Mouse (Mus musculus) cerebellum, adult 9-11 months (tissue): ENCODE measurements around the gene Nras.

Experiments
- DNase-seq: peaks from one replicate; pipeline ENCODE4 v3.0.0; 2022

Nras gene

GRCm38 (mm10) chr3:103099667-103100066, 41.6 kb downstream of the Nras start:
- DNase-seq = no peak

DNA sequence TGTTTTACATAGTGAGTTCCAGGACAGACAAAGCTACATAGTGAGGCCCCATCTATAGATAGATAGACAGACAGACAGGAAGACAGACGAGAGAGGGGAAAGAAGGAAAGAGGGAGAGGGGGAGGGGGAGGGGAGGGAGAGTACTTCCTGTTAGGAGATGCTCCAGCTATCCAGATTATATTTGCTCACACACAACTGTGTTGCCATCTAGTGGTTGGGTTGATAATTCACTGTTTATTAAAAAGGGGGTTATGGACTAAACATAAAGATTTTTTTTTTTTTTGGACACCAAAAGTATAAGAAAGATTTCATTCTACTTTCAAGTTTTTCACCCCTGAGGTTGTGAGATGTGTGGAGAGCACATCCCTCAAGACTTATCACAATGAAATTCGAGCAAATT, 42.6 kb downstream of the Nras start:
- no peak for DNase-seq

- no peak for DNase-seq
Measured at GRCm38 (mm10) chr3:103101194-103101593, 43.1 kb downstream of the Nras start.

- no peak for DNase-seq
Measured at GRCm38 (mm10) chr3:103101909-103102308, 43.8 kb downstream of the Nras start.

DNA sequence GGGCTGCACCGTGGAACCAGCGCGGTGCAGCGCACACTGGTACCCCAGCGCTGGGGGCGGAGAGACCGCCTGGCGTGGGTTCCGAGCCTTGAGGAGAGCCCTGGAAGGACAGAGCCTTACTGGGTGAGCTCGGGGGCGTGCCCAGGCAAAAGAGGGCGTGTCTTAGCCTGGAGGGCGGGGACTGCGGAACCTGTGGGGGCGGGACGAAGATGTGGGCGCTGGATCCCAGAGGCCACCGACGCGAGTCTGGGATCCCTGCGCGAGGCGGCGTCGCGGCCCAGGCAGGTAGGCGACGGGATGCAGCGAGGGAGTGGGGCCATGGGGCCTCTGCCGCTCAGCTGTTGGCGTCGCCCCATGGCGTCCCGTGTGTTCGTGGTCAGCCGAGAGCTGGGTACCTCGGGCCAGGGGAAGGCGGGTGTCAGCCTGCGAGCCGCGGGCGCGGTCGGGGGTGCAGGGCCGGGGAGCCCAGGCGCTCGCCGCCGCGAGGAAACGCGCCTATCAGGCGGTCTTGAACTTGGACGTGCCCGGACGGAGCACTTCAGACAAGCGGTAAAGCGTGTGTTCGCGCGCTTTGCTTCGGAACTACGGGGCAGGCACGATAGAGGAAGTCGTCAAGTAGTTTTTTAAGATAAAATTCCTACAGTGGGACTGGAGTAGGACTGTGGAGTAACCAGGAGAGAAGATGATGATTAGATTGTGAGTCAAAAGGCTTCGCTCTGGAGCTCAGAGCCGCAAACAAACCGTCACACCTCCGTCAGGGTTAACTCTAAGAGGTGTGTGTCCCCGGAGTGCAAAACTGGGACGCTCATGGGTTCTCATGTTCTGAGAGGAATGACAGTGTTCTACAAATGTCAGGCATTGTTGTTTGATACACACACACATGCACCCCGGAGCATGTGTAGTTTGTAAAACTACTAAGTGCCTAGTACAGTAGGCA, 44.6 kb downstream of the Nras start, which contains the start of gene Dennd2c:
Gene Dennd2c, plus strand, starts transcription at position 151 of the 937 bp plus-strand sequence.
- peak; percentile 24 for DNase-seq

DNA sequence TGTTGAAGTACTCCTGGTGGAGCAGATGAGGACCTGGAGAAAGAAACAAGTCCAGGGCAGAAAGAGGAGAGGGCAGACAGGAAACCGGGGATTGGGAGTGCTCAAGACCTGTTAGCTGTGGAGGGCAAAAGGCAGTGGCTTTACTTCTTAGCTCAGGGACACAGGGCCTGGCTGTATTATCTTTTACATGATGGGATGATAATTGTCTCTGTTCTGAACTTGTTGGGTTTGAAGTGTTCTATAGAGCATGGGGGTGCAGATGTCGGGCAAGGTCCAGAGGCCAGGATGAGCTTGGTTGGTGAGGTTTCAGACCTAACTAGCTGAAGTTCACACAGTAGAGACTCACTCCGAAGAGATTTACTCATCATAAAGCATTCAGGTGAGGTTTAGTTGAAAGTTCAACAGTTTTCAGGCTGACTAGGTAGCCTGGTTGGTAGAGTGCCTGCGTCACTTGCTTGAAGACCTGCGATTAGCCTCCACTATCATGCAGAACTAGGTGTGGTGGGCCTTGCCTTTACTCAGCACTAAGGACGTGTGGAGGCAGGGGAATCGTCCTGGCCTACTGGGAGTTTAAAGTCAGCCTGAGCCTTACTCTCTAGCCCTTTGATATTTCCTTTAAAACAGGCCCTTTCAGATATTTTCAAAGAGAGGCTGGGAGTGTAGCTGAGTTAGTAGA, 49.6 kb downstream of the Nras start:
- no peak for DNase-seq

GRCm38 (mm10) chr3:103112216-103112615, 54.1 kb downstream of the Nras start:
- no peak for DNase-seq
